Mouse (Mus musculus) urinary bladder, postnatal 14 days (tissue): Measurements from ENCODE around the gene Vegfb.

ENCODE experiments used
- DNase-seq: peaks from one replicate; pipeline ENCODE4 v3.0.0; 2021; ENCODE audit warnings: low spot score

Gene Vegfb

DNA sequence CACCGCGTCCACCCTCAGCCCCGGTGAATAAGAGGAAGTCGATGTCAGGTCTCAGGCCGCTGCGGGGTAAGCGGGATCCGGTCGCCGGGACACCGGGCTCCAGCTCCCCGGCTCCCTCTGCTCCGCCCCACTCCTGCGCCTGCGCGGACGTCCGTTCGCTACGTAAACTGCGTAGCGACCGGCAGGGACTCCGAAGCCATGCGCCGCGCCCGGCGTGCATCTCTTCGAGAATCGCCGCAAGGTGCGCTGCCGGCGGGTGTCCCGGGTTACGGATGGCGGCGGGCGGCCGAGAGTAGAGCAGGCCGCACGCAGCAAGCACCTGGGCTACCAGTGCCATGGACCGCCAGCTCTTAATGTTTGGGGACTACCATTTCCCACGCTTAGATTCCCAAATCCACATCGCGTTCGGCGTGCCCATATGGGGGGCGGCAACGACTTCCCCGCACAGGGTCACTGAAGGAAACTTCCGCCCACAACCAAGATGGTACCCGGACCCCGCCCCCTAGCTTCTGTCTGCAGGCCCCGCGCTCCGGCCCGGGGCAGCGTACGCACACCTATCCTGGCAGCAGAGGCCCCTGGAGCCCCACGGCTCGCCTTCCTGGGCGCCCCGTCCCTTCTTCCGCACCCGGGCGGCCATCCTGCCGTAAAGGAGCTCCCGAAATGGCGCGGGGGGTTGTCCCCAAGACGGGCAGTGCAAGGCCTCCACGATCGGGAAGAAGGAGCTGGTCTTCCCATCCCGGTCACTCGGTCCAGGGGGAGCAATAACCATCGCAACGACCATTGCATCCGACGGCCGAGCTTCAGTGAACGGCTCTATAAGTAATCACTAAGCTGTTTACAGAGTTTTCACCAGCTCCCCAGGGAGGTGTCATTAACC, 45.8 kb downstream of the Vegfb start, which contains the start of gene Bad:
Gene Bad, plus strand, starts transcription at position 490 of the 877 bp plus-strand sequence.
- peak; percentile 95 for DNase-seq

DNA sequence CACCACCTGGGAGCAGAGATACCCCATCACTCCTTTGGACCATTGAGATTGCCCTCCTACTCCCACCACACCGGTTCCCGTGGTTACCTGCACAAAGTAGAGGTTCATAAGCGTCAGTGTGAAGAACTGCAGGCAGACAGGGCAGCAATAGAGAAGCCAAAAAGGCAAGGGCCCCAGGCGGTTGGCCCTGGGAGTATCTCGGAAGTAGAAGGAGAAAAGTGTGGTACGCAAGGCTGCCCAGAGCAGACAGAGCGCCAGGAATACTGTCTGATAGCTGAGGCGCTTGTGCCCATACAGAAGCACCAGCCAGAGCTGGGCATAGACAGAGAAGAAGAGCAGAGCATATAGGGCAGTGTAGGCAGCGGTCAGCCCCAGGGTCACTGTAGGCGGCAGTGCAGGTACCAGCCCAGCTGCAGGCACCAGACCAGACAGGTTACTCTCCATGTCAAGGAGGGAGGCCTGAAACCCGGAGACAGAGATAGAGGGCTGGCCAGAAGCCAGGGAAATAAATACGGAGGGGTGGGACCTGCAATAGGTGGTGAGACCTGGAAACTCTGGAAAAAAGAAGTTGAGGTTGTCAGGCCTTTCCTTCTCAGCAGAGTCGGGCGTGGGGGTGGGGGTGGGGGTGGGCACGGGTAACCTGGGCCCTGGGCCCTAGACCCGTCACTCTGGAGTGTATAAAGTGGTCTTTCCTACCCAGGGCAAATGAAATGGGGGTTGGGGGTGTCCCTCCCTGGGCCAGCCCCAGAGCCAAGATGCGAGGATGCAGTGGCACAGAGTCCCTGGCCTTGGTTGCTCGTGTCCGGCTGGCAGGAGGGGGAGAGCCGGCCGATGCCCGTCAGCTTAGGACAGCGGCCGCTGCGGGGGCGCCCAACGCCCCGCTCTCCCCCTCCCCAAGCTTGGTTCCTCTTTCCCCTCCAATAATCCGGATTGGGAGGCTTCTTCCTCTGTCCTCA, 46.8 kb downstream of the Vegfb start:
- DNase-seq, result peak; percentile 55

DNA sequence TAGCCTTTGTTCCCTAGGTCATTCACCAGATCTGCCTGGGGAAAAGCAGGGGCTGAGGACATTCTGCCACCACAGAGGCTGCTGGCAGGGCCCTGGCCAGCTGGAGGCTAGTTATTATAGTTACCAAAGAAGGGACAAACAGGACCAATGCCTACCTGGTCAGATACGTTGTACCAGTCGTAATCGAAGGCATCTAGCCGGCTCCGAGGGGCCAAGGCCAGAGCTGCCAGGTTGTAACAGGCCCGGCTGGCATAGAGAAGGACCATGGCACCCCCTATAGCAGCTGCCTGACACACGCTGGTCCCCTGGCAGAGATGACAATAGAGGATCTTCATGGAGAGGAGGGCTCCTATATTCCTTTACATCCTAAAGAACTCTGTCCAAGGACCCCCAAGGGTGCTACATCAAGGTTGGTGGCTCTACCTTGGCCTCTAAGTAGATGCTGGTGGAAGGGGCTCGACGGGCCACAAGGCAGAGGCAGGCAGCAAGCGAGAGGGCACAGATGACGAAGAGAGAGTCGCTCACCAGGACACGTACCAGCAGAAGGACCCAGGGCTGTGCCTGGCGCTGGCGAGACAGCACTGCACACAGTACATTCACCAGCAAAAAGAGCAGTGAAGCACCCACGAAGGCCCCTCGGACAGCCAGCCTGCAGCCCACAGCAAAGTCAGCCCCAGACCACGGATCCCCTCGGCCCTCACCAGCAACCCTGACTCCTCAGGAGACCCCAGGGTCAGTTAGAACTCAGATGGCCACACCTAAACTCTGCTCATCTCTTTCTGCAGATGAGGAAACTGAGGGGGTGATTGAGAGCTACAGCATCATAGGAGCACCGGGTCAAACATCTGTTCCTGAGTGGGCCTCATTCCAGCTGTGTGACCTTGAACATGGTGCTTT, 48.1 kb downstream of the Vegfb start:
- DNase-seq, result no peak

DNA sequence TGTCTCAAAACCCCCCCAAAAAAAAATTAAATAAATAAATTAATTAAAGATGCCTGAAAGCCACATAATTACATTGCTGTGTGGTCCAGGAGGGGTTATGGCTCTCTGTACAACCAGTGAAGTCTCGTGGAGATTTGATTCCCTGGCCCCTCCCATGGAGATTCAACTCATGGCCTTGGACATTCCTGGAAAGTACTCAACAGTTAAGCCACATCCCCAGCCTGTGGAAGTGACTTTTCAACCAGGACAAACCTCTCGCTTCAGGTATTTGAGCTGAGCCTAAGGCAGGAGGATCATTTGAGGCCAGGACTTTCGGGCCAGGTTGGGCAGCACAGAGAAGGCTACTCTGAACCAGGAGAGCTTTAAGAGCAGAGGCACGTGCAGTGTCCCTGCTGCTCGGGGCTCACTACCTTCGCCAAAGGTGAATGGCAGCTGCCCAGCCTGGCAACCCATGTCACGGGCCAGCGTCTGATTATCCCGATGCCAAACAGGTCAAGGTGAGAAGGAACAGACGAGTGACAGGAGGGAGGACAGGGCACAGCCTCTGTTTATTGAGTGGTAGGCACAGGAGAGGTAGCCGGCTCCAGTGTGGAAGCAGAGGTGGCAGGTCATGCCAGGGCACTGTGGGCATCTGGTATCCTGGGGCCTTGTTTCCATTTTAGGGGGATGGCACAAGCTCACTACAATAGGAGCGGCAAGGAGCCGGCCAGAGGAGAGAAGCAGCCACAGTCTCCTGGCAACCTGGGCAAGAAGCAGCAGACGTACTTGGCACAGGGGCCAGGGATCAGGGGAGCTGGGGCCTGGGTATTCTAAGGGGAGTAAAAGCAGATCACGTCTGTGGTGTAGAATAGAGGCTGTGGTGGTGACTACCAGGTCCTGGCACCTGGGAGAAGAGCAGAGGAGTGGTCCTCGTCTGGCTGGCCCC, 49.6 kb downstream of the Vegfb start:
- DNase-seq, result no peak

DNA sequence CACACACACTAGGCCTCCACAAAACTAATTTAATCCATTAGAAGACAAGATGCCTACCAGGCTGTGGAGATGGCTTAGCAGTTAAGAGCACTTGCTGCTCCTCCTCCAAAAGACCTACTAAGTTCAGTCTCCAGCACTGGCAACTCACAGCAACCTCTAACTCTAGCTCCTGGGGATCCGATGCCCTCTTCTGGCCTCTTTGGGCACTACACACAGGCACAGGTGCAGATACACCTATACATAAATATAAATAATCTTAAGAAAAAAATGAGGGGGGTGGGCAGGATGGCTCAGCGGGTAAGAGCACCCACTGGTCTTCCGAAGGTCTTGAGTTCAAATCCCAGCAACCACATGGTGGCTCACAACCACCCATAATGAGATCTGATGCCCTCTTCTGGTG, 51.2 kb downstream of the Vegfb start:
- no peak for DNase-seq

DNA sequence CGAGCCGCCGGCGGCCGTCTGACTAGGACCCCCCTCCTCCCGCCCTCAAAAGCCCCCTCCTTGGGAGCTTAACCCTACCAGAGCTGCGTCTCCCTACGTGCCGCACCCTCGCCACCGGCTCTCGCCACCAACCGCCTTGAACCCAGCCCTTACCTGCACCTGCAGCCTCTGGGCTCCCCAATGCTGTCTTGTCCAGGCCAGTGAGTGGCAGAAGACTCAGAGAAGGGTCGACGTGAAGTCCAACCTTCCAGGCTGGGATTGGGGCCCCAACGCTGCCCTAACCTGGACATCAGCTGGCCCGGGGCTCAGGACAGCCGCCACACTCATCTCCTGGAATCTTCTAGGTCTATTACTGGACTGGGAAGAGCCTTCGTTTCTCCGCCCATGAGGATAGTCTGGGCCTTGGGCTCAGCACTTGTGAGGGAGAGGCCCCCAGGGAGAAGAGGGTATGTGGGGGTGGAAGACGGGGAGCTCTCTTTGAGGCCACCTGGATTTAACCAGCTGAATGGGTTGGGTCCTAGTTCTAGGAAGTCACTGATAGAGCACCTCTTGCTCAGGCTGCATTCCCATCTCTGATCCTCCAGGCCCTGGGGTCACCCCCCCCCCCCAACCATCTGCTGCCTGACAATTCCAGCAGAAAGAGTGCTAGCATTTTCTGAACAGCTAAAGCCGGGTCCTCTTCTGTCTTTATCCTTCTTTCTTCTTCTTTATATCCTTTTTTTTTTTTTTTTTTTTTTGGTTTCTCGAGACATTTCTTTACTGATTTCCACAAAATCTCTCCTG, 53.1 kb downstream of the Vegfb start, which contains the start of gene Kcnk4:
Gene Kcnk4, minus strand, starts transcription at position 321 of the 783 bp plus-strand sequence.
- DNase-seq, result no peak

DNA sequence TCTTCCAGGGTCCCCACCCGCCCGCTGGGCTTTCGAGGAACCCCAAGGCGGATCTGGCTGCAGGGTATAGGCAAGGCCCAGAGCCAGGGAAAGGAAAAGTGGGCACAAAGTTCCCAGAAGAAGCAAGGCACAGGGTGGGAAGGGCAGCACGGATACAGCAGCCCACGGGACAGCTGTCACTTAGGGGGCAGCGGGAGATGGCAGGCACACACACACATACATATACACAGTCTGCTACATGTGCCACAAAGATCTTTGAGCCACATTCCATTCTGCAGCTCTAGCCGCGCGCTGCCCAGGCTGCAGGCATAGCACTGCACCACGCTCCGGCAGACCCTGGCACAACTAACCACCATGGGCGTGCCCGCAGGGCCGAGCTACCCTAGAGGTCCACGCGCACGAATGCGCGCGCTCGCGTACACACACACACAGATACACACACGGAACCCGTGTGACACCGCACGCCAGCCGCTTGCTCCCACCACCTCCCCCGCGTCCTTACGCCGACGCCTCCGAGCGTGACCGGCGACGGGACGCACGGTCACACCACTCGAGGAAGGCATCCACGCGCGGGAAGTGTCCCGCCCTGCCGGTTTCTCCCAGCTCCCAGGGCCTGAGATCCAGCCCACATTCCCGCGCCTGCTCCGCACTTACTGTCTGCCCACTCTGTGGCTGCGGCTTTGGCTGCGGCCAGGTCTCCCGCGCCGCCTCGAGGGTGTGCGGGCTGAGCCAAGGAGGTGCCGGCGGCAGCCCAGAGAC, 53.8 kb downstream of the Vegfb start:
- DNase-seq, result peak; percentile 50

DNA sequence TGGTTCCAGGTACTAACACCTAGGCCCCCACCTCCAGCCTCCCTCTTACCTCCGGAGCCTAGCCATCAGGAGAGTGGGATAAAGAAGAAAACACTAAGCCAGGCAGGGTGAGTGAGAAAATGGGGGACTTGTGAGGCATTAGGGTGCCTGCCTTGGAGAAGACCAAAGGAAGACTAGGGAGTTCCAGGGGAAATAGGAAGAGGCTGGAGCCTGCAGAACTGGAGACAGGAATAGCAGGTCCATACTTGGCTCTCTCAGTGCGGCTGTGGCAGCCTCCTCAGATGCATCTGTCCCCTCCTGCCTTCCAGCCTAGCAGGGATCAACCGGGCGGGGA, 54.4 kb downstream of the Vegfb start:
- DNase-seq, result no peak
